Mouse (Mus musculus) MN1 (cell line): ENCODE measurements at regions not wholly inside any gene's neighbourhood (a gene's known extent, or its start where the extent isn't known, plus 50 kb on each side); places are given as distances from the start of the nearest gene placed in this dataset.
"Not testable (repeated sequence)": the region's sequence is repeated elsewhere in the genome, so short reads cannot be mapped to it uniquely, and the experiment has no call there.

Experiments used
- DNase-seq: peaks from one replicate; pipeline ENCODE4 v3.0.0-alpha.2; 2016; ENCODE audit warnings: low spot score

DNA sequence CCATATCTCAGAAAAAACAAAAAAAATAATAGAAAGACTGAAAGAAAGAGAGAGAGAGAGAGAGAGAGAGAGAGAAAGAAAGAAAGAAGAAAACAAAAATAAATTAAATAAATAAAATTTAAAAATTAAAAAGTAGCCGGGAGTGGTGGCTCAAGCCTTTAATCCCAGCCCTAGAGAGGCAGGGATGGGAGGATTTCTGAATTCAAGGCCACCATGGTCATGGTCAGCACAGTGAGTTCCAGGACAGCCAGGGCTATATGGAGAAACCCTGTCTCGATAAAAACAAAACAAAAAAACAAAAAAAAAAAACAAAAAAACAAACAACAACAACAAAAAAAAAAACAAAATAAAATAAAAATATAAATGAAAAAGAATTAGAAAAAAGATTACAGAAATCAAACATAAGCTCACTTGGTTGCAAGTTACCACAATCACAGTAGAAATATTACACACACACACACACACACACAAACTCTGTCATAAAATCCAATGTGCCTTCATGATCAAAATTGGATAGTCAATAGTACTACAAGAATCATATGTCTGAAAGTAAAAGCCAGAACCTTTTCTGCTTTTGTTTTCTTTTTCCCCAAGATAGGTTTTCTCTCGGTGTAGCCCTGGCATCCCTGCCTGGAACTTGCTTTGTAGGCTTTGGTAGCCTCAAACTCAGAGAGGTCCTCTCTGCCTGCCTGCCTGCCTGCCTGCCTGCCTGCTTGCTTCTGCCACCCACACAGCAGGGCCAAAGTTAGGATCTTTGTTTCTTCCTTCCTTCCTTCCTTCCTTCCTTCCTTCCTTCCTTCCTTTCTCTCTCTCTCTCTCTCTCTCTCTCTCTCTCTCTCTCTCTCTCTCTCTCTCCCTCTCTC is 476.1 kb upstream of the Olfr161 start:
- not testable (repeated sequence) for DNase-seq

DNA sequence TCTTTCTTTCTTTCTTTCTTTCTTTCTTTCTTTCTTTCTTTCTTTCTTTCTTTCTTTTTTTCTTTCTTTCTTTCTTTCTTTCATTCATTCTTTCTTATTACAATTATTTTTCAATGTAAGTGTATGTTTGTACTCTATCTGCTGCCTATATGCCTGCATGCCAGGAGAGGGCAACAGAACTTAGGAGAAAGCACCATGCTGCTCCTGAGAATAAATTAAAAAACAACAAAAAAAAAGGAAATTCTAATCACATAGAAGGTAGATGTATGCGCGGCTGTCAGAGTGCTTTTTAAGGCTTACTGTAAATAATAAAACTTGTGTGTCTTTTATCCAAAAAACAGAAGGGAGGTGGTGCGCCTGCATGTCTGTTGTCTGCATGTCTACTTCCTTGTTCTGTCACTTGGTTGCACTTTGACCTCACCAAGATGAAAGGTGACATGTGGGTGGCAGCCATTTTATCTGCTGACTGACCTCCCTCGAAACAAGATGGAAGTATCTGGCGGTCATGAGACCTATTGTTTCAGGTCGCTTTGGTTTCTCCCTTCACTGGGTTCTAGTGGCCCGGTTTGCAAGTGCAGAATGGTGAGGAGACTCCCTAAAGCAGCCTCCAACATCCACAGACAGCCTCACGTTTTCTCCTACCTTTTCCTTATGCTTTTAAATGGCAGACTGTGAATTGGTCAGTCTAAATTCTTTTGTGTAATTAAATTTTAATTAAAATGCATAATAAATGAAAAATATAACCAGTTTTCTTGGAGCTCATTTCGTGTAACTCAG is 475.3 kb upstream of the Olfr161 start:
- peak; percentile 6 for DNase-seq

DNA sequence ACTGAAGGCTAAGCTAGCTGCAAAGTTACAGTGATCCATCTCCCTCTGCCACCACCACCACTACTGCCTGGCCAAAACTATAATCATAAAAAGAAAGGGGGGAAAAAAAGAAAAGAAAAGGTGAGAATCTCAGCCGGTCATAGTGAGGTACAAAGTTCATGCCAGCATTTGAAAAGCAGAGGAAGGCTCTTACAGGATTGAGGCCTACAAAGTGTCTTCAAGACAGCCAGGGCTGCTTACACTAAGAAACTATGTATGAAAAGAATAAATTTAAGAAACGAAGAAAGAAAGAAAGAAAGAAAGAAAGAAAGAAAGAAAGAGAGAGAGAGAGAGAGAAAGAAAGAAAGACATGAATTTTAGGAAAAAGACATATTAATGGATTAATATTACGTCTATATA is 474.7 kb upstream of the Olfr161 start:
- not testable (repeated sequence) for DNase-seq

DNA sequence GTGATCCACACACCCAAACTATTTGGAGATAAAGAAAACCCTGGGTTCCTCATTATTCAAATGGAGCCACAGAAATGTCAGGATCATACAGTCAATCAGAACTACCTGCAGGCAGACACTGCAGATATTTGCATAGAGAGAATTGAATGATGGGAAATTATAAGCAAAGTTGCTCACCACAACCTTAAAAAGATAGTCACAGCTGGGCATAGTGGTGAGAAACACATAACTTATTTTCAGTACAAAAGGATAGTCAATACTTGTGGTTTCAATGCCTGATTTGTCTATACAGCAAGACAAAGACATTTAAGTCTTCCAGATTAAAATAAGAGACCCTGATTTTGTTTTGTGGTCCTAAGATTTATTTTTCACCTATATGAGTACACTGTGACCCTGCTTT is 469.6 kb upstream of the Olfr161 start:
- DNase-seq = not testable (repeated sequence)

DNA sequence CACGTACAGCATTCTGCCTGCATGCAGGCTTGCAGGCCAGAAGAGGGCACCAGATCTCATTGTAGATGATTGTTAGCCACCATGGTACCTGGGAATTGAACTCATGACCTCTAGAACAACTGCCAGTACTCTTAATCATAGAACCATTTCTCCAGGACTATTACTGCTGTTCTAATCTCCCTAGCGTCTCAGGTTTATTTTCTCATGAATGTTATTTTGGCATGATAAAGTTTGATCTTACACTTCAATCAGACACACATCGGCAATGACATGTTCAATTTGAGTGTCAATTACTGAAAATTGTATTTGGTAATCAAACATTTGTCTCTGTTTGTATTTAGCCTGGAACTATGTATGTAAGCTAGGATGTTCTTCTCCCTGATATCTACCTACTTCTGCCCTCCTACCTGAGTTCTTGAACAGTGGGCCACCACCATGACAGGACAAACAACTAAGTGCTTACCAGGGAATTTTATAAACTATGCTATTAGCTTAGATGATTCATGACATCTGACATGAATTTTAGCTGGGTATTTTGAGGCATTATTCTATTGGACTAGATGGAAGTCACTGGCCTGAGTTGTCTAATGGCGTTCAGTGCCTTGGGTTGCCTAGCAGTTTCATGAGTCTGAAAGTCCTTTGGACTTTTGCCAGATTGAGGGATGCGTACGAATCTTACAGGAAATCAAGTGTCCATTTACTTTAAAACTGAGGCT is 468.5 kb upstream of the Olfr161 start:
- DNase-seq = peak; percentile 5

DNA sequence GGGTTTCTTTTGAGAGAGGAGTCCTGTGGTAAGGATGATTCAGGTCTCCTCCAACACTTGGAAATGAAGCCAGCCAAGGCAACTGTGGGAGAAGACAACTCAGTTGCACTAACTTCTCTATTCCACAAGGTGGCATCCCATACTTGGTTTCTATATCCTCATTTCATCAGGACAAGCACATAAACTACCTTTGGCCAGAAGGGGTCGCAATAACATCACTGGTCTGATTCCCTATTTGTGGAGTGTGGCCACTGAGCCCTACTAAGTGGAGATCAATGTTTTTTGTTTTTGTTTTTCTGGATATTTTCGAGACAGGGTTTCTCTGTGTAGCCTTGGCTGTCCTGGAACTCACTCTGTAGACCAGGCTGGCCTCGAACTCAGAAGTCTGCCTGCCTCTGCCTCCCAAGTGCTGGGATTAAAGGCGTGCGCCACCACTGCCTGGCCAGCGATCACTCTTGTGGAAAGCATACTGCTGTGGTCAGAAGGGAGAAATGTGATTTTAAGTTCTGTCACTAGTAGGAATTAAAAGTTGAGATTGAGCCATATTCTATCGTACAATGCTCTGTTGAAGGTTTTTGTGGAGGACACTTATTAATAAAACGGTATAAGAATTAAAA is 467.9 kb upstream of the Olfr161 start:
- DNase-seq = peak; percentile 83

DNA sequence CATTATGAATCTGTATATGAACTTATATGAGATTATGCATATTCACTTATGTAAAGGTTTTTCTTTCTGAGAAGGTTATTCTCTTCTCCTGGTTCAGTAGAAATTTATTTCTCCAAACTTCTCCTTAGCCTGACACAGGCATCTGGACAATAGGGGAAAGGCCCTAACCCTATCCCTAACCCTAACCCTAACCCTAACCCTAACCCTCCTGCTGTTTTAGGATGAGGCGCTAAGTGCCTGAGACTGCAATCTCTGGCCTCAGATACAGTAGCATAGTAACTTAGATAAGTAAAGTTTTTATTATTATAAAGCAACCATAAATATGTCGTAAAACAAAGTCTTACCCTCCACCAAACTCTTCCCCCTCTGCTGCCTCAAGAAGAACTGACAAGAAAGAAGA is 463.5 kb upstream of the Olfr161 start:
- DNase-seq = not testable (repeated sequence)
